Mouse (Mus musculus): ENCODE data around the gene Gabra2. TPM values are rescaled to one million over a fixed set of nuclear protein-coding genes. Genes with fewer than 3 reads are reported as not detected.
A peak's percentile ranks its signal among the peaks of the same experiment; 100 is the strongest.

The Gabra2 gene
- polyA plus RNA-seq (2016; fragmentation: Nextera tagmentation; extraction: Ambion mirVana): 1.3 and 3.3 TPM in 2 replicates

- H3K4me1 ChIP-seq (replicated peaks): peaks cover 5% of the 10 kb centered on the region; the same call in 1 of the 2 replicates
- peak; percentile 67 for DNase-seq (ENCODE audit: low spot score)
- peaks cover 14% of the 10 kb centered on the region; the same call in 1 of the 2 replicates for H3K27me3 ChIP-seq (ENCODE audit: insufficient read depth, poor library complexity, severe bottlenecking)
- H3K4me3 ChIP-seq: peak within 1 kb of the TSS; percentile 81
- WGBS: under 1% methylated on average over 52 of the region's 55 CpGs
- no peaks in the 10 kb centered on the region for H3K9me3 ChIP-seq
- H3K36me3 ChIP-seq: no peaks in the 10 kb centered on the region
- peak within 1 kb of the TSS; percentile 90 for H3K27ac ChIP-seq
Observed at GRCm38 (mm10) chr5:71095725-71096607, at the start of gene Gabra2. Gabra2 (minus strand) TSS chr5:71095849.

DNA sequence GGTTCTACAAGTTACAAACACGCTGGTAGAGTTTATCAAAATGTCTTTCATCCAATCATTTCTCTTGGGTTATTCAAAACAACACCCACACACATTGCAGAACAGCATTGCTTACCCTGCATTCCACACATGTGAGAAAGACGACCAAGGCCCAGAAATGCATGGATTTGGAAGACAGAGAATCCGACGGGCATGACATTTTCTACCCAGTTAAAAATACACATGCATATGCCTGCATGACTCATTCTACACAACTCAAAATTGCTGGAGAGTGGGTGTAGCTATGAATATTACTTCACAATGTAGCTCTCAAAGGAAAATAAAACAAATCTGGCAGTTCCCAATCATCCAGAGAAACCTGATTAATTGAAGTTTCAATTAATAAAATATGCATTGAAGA is 41.0 kb upstream of the Gabra2 start:
- DNase-seq (ENCODE audit: low spot score): no peak
- no peaks in the 10 kb centered on the region for H3K27me3 ChIP-seq (ENCODE audit: insufficient read depth, poor library complexity, severe bottlenecking)
- no peak overlapping the region for H3K27ac ChIP-seq
- no peaks in the 10 kb centered on the region for H3K9me3 ChIP-seq
- no peak overlapping the region for H3K4me3 ChIP-seq
- 75% methylated on average over 4 of the region's 4 CpGs for WGBS
- no peaks in the 10 kb centered on the region for H3K4me1 ChIP-seq (replicated peaks)
- H3K36me3 ChIP-seq: no peaks in the 10 kb centered on the region

DNA sequence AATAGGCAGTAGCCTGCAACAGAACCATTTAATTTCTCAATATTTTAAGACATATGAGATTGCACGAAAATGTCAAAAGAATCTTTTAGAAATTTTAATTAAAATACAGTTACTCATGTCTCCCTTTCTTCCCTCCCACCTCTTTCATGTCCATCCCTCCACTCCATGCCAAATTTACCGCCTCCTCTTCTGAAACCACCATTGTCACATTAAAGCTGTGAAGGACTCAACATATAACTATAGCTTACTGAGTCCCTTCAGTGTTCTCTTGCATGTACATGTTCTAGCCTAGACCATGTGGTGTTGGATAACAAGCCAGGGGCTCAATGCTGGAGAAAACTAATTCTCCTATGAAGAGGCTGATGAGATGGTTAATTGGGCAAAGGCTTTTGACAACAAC is 40.2 kb upstream of the Gabra2 start:
- Histone ChIP-seq H3K4me1 (replicated peaks) (no peaks in the 10 kb centered on the region), H3K4me3 (no peak overlapping the region), H3K9me3 (no peaks in the 10 kb centered on the region), H3K27ac (no peak overlapping the region), H3K27me3 (ENCODE audit: insufficient read depth, poor library complexity, severe bottlenecking) (no peaks in the 10 kb centered on the region), H3K36me3 (no peaks in the 10 kb centered on the region)
- no peak for DNase-seq (ENCODE audit: low spot score)
- WGBS: 88% methylated on average over 2 of the region's 2 CpGs

DNA sequence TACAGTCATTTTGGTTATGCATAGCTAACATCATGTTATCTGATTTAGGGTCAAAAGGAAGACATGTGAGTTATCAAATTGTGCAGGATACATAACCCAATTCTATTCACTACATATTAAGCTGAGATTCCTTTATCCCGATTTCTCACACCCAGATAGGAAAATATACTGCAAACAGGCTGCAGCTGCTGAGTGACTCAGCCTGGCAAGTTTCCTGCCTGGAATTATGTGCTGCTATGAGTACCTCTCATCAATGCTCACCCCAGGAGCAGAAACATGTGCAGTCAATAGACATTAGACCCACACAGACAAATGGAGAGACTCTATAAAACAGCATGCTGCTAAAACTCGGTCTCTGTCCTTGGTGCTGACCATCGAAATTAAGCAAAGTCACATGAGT is 32.1 kb upstream of the Gabra2 start:
- Histone ChIP-seq H3K27me3 (ENCODE audit: insufficient read depth, poor library complexity, severe bottlenecking) (no peaks in the 10 kb centered on the region), H3K36me3 (no peaks in the 10 kb centered on the region), H3K4me3 (no peak overlapping the region), H3K9me3 (no peaks in the 10 kb centered on the region), H3K27ac (no peak overlapping the region), H3K4me1 (replicated peaks) (no peaks in the 10 kb centered on the region)
- no peak for DNase-seq (ENCODE audit: low spot score)
- 73% methylated on average over 3 of the region's 3 CpGs for WGBS

DNA sequence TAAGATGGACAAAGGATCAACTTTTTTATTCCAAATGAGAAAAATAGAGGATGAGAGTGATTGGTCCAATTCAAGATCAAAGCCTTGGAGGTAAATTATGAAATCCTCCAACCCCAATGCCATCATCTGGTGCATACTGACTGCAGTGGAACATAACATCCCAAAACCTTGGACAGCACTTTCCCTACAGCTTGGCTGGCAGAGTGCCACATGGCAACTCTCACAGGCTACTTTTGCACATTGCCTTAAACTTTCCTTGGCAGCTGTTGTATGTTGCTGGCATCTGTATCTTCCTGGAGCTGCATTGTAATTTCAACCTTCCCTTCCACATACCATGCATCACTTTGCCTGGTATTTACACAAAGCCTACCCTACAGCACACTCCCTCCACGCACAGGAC is 19.6 kb upstream of the Gabra2 start:
- DNase-seq (ENCODE audit: low spot score): no peak
- Histone ChIP-seq H3K36me3 (no peaks in the 10 kb centered on the region), H3K9me3 (no peaks in the 10 kb centered on the region), H3K4me1 (replicated peaks) (no peaks in the 10 kb centered on the region), H3K27me3 (ENCODE audit: insufficient read depth, poor library complexity, severe bottlenecking) (no peaks in the 10 kb centered on the region), H3K4me3 (no peak overlapping the region), H3K27ac (no peak overlapping the region)
- WGBS: 75% methylated on average over 1 of the region's 1 CpGs

DNA sequence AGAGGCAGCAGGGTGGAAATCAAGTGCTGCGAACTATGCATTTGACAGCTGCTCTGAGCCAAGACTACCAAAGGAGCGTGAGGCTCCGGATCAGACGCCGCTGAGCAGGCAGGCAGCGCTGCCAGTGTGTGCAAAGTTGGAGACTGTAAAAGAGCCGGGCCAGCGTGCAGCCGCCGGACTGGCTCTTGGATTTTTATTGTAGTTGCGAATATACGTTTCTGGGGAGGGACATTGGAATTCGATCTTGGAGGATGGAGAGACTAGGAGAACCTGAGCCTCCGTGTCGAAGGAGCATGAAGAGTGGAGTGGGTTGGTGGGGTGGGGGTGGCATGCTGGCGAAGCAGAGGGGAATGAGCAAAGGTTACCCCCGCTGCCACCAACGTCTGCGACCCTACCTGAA is 469 bp downstream of the Gabra2 start:
- peak overlapping the region; percentile 90 for H3K27ac ChIP-seq
- peak; percentile 56 for DNase-seq (ENCODE audit: low spot score)
- H3K27me3 ChIP-seq (ENCODE audit: insufficient read depth, poor library complexity, severe bottlenecking): peaks cover 14% of the 10 kb centered on the region; the same call in 1 of the 2 replicates
- no peaks in the 10 kb centered on the region for H3K9me3 ChIP-seq
- H3K36me3 ChIP-seq: no peaks in the 10 kb centered on the region
- H3K4me3 ChIP-seq: peak overlapping the region; percentile 81
- peaks cover 5% of the 10 kb centered on the region; the same call in 1 of the 2 replicates for H3K4me1 ChIP-seq (replicated peaks)
- WGBS: under 1% methylated on average over 19 of the region's 19 CpGs

DNA sequence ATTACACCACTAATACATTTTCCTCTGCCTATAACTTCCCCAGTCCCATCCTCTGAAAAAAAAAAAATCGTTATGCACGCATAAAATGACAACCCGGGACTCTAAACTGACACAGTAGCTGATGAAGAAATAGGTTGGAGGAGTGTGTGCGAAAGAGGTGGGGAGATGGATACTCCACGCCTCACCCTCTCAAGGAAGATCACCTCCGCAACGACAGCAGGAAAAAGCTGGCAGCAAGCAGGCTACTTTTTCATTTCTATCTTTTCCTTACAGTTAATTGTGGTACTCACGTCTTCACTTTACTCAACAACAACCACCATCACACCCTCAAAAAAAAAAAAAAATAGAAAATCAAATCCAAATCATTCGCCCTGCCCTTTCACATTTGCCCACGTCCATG is 873 bp downstream of the Gabra2 start:
- WGBS: 30% methylated on average over 10 of the region's 10 CpGs
- peaks cover 5% of the 10 kb centered on the region; the same call in 1 of the 2 replicates for H3K4me1 ChIP-seq (replicated peaks)
- DNase-seq (ENCODE audit: low spot score): no peak
- no peaks in the 10 kb centered on the region for H3K9me3 ChIP-seq
- H3K27ac ChIP-seq: no peak overlapping the region
- peaks cover 14% of the 10 kb centered on the region; the same call in 1 of the 2 replicates for H3K27me3 ChIP-seq (ENCODE audit: insufficient read depth, poor library complexity, severe bottlenecking)
- peak overlapping the region; percentile 81 for H3K4me3 ChIP-seq
- no peaks in the 10 kb centered on the region for H3K36me3 ChIP-seq

- no peak for DNase-seq (ENCODE audit: low spot score)
- 74% methylated on average over 2 of the region's 2 CpGs for WGBS
- peaks cover 5% of the 10 kb centered on the region; the same call in 1 of the 2 replicates for H3K4me1 ChIP-seq (replicated peaks)
- no peaks in the 10 kb centered on the region for H3K9me3 ChIP-seq
- no peaks in the 10 kb centered on the region for H3K36me3 ChIP-seq
- peaks cover 14% of the 10 kb centered on the region; the same call in 1 of the 2 replicates for H3K27me3 ChIP-seq (ENCODE audit: insufficient read depth, poor library complexity, severe bottlenecking)
- no peak overlapping the region for H3K4me3 ChIP-seq
- no peak overlapping the region for H3K27ac ChIP-seq
Observed at GRCm38 (mm10) chr5:71093807-71094206, 1.8 kb downstream of the Gabra2 start.

DNA sequence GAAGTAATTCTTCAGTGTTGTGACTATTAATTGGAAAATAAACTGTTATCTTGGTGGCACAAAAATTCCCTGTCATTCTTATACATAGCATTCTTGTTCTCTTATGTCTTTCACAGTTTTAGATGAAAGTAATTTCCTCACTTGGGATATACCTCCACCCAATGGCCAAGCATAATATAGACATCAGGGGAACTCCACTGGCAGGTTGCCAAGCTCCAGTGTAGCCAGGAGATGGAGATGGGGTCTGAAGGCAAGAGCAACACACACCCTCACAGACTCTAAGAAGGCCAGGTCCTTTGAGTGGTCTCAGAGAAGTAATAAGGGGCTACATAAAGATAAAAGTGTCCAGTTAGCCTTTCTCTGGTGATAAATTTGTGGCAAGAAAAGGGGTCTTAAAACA is 3.2 kb downstream of the Gabra2 start:
- H3K27ac ChIP-seq: no peak overlapping the region

GRCm38 (mm10) chr5:71091926-71092325 is 3.7 kb downstream of the Gabra2 start:
- WGBS: 87% methylated on average over 2 of the region's 2 CpGs
- no peak overlapping the region for H3K4me3 ChIP-seq
- no peaks in the 10 kb centered on the region for H3K36me3 ChIP-seq
- no peaks in the 10 kb centered on the region for H3K9me3 ChIP-seq
- H3K4me1 ChIP-seq (replicated peaks): no peaks in the 10 kb centered on the region; the same call in 1 of the 2 replicates
- H3K27ac ChIP-seq: no peak overlapping the region
- DNase-seq (ENCODE audit: low spot score): no peak
- peaks cover 14% of the 10 kb centered on the region; the same call in 1 of the 2 replicates for H3K27me3 ChIP-seq (ENCODE audit: insufficient read depth, poor library complexity, severe bottlenecking)

More for the DNA sequence above, 3.2 kb downstream of the Gabra2 start:
- peak; percentile 16 for DNase-seq (ENCODE audit: low spot score)
- peaks cover 4% of the 10 kb centered on the region; the same call in 1 of the 2 replicates for H3K4me1 ChIP-seq (replicated peaks)
- no peaks in the 10 kb centered on the region for H3K9me3 ChIP-seq
- no peaks in the 10 kb centered on the region for H3K36me3 ChIP-seq
- H3K4me3 ChIP-seq: no peak overlapping the region
- H3K27me3 ChIP-seq (ENCODE audit: insufficient read depth, poor library complexity, severe bottlenecking): peaks cover 14% of the 10 kb centered on the region; the same call in 1 of the 2 replicates

DNA sequence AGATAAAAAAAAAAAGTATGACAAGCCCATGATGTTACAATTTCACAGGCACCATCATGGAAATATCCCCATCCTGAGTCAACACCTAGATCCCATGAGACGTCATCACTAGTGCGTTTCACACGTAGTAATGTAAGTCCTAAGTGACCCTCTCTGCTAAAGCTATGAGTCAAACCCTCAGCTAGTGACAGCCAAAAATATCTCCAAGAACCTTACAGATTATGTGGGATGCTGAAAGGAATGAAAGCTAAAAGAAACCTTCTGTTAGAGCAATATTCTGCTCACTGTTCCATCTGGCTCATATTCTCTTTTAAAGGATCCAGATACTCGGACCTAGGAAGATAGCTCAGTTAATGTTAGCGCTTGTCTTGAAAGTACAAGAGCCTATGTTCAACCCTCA is 16.8 kb downstream of the Gabra2 start:
- Histone ChIP-seq H3K9me3 (no peaks in the 10 kb centered on the region), H3K36me3 (no peaks in the 10 kb centered on the region), H3K27me3 (ENCODE audit: insufficient read depth, poor library complexity, severe bottlenecking) (no peaks in the 10 kb centered on the region), H3K27ac (no peak overlapping the region), H3K4me3 (no peak overlapping the region), H3K4me1 (replicated peaks) (no peaks in the 10 kb centered on the region)
- no peak for DNase-seq (ENCODE audit: low spot score)
- WGBS: 89% methylated on average over 5 of the region's 5 CpGs

DNA sequence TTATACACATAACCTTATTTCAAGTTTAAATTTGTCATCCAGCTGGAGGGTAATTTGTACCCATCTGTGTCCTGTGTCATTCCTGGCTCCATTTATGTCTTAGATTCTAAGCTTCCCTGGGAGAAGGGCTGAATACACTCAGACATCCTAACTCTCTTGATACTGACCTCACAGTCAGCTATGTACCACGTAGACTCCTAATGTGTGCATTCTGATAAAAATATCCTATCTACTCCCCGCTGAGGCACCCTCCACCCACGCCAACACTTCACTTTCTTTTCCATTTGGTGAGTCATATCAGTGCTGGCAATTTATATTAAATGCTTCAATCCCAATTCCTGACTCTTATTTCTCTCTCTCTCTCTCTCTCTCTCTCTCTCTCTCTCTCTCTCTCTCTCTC is 34.0 kb downstream of the Gabra2 start:
- no peaks in the 10 kb centered on the region for H3K36me3 ChIP-seq
- H3K27ac ChIP-seq: no peak overlapping the region
- H3K4me3 ChIP-seq: no peak overlapping the region
- WGBS: 79% methylated on average over 3 of the region's 3 CpGs
- no peaks in the 10 kb centered on the region for H3K4me1 ChIP-seq (replicated peaks)
- H3K9me3 ChIP-seq: no peaks in the 10 kb centered on the region
- no peaks in the 10 kb centered on the region for H3K27me3 ChIP-seq (ENCODE audit: insufficient read depth, poor library complexity, severe bottlenecking)
- DNase-seq (ENCODE audit: low spot score): no peak

DNA sequence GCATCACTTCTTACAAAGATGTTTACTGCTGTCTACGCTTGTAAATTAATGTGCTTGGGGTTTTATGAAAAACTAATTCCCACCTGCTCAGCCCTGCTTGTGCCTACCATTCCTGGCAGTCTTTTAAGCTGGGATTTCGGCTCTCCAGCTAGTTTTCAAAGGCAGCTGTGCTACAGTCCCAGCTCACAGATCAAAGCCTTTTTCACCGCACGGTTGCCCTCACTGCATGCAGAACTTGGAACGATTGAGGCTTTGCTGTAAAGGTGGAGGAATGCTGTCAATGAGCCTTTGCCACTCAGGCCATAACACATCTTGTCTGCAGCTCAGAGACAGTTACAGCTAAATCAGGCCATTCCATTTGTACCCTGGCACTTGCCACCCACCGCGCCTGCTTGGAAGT is 37.6 kb downstream of the Gabra2 start:
- 56% methylated on average over 7 of the region's 7 CpGs for WGBS
- H3K36me3 ChIP-seq: no peaks in the 10 kb centered on the region
- DNase-seq (ENCODE audit: low spot score): peak; percentile 6

More for the DNA sequence above, 37.6 kb downstream of the Gabra2 start:
- H3K4me3 ChIP-seq: no peak overlapping the region
- no peaks in the 10 kb centered on the region for H3K27me3 ChIP-seq (ENCODE audit: insufficient read depth, poor library complexity, severe bottlenecking)
- no peaks in the 10 kb centered on the region for H3K4me1 ChIP-seq (replicated peaks)
- no peaks in the 10 kb centered on the region for H3K9me3 ChIP-seq
- H3K27ac ChIP-seq: no peak overlapping the region

Data from hindbrain, embryonic 10.5 days (tissue).